Comparison of ENCODE assay signal across 8 mouse cellular contexts in the genomic region with DNA sequence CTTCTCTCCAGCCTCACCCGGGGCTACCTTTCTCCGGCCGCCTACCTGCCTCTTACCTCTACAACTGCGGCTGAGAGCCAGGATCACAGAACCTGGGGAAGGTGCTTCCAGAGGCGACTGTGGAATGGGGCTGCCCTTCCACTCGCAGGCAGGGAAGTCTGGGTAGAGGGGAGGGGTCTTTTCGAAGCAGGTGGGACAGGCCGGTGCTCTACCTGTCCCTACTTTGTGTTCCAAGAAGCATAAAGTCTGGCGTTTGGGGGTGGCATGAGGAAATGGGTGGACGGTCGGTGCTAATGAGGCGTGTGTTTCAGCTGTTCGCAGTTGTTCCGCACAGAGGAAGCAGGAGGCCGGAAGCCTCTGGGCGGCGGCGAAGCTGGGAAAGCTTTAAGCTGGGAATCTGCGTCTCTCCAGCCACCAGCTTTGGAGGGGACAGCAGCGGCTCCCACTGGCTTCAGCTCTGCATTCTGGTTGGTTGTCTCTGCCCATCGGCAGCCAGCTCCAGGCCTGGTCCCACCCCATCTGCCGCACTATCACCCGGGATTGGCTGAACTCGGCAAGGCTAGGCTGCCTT.
DNase-seq lines count a peak whose midpoint lies in the region; ATAC-seq lines count a peak whose summit lies in the region.

No protein-coding gene starts in this region.

- H3K36me3 ChIP-seq in heart, embryonic 11.5 days (ENCODE audit: control insufficient read depth, insufficient read depth, low read length) = no peaks in the 10 kb centered on the region
- no peaks in the 10 kb centered on the region for H3K36me3 ChIP-seq in kidney, embryonic 14.5 days (ENCODE audit: control insufficient read depth, insufficient read depth, low read length)
- no peaks in the 10 kb centered on the region for H3K36me3 ChIP-seq in limb, embryonic 11.5 days (ENCODE audit: control insufficient read depth, insufficient read depth, low read length)
- no peaks in the 10 kb centered on the region for H3K36me3 ChIP-seq in midbrain, embryonic 13.5 days

- 0 out of 2 replicates have a peak overlapping the region, but pooled peaks have one; percentile 29 for H3K27ac ChIP-seq in heart, embryonic 11.5 days (ENCODE audit: low read depth, low read length)
- peak overlapping the region; percentile 69 for H3K27ac ChIP-seq in kidney, embryonic 14.5 days (ENCODE audit: low read depth, low read length)
- H3K27ac ChIP-seq in limb, embryonic 11.5 days (replicated peaks; ENCODE audit: low read depth, low read length) = no peak overlapping the region
- H3K27ac ChIP-seq in midbrain, embryonic 13.5 days = peak overlapping the region; percentile 84

- peak overlapping the region; percentile 77 for H3K9ac ChIP-seq in heart, embryonic 11.5 days (ENCODE audit: low read depth, low read length)
- H3K9ac ChIP-seq in kidney, embryonic 14.5 days (ENCODE audit: low read depth, low read length) = peak overlapping the region; percentile 62
- H3K9ac ChIP-seq in limb, embryonic 11.5 days (ENCODE audit: low read length) = peak overlapping the region; percentile 56
- H3K9ac ChIP-seq in midbrain, embryonic 13.5 days (replicated peaks) = peak overlapping the region; percentile 71

- peak overlapping the region; percentile 53 for H3K4me3 ChIP-seq in heart, embryonic 11.5 days (ENCODE audit: low read depth, low read length)
- peak overlapping the region; percentile 47 for H3K4me3 ChIP-seq in kidney, embryonic 14.5 days (ENCODE audit: low read length)
- H3K4me3 ChIP-seq in limb, embryonic 11.5 days (ENCODE audit: low read depth, low read length) = peak overlapping the region; percentile 38
- H3K4me3 ChIP-seq in midbrain, embryonic 13.5 days (replicated peaks) = peak overlapping the region; percentile 47

- no peaks in the 10 kb centered on the region for H3K9me3 ChIP-seq in heart, embryonic 11.5 days (replicated peaks; ENCODE audit: control insufficient read depth, low read length)
- H3K9me3 ChIP-seq in kidney, embryonic 14.5 days (ENCODE audit: control insufficient read depth, low read length) = no peaks in the 10 kb centered on the region
- no peaks in the 10 kb centered on the region for H3K9me3 ChIP-seq in limb, embryonic 11.5 days (ENCODE audit: control insufficient read depth, low read length)
- H3K9me3 ChIP-seq in midbrain, embryonic 13.5 days = no peaks in the 10 kb centered on the region

- DNase-seq in thymus, postnatal 14 days = peak; percentile 16
- DNase-seq in thymus, postnatal 0 days (ENCODE audit: low spot score) = no peak
- peak; percentile 11 for DNase-seq in fibroblast of lung, adult 2 months (ENCODE audit: low read depth)
- peak; percentile 83 for DNase-seq in limb, embryonic 11.5 days (ENCODE audit: low spot score)
- peak; percentile 22 to 59 for DNase-seq in spleen, postnatal 4 days (ENCODE audit: low spot score in 2 of 2)

- WGBS in heart, embryonic 11.5 days (ENCODE audit: insufficient replicate concordance) = 6% methylated on average over 24 of the region's 24 CpGs
- WGBS in kidney, embryonic 14.5 days = 4% methylated on average over 24 of the region's 24 CpGs
- WGBS in limb, embryonic 11.5 days = 6% methylated on average over 24 of the region's 24 CpGs
- WGBS in midbrain, embryonic 13.5 days = 9% methylated on average over 24 of the region's 24 CpGs

- H3K4me1 ChIP-seq in heart, embryonic 11.5 days (ENCODE audit: control insufficient read depth, insufficient read depth, low read length) = peaks cover 9% of the 10 kb centered on the region; the same call in 1 of the 2 replicates
- H3K4me1 ChIP-seq in kidney, embryonic 14.5 days (ENCODE audit: control insufficient read depth, insufficient read depth, low read length) = peaks cover 7% of the 10 kb centered on the region; the same call in 1 of the 2 replicates
- no peaks in the 10 kb centered on the region for H3K4me1 ChIP-seq in limb, embryonic 11.5 days (ENCODE audit: control insufficient read depth, insufficient read depth, low read length)
- H3K4me1 ChIP-seq in midbrain, embryonic 13.5 days (replicated peaks) = peaks cover 34% of the 10 kb centered on the region

- ATAC-seq in heart, embryonic 11.5 days (replicated peaks; ENCODE audit: insufficient number of reproducible peaks, low FRiP score, low TSS enrichment) = peak; percentile 89
- ATAC-seq in kidney, embryonic 14.5 days (ENCODE audit: low FRiP score, low TSS enrichment) = peak; percentile 97
- ATAC-seq in limb, embryonic 11.5 days (ENCODE audit: insufficient number of reproducible peaks, low FRiP score, low TSS enrichment, low read depth) = peak; percentile 91
- ATAC-seq in midbrain, embryonic 13.5 days = peak; percentile 99

- H3K4me2 ChIP-seq in heart, embryonic 11.5 days = peak overlapping the region; percentile 88
- peak overlapping the region; percentile 75 for H3K4me2 ChIP-seq in kidney, embryonic 14.5 days (replicated peaks; ENCODE audit: low read depth, low read length)
- peak overlapping the region; percentile 56 for H3K4me2 ChIP-seq in limb, embryonic 11.5 days (ENCODE audit: low read depth, severe bottlenecking)
- H3K4me2 ChIP-seq in midbrain, embryonic 13.5 days (replicated peaks) = peak overlapping the region; percentile 73

- H3K27me3 ChIP-seq in heart, embryonic 11.5 days (ENCODE audit: control insufficient read depth, insufficient read depth, low read length) = 0 out of 2 replicates have a peak, but pooled peaks cover 2% of the 10 kb centered on the region
- no peaks in the 10 kb centered on the region for H3K27me3 ChIP-seq in kidney, embryonic 14.5 days (ENCODE audit: control insufficient read depth, insufficient read depth, low read length)
- H3K27me3 ChIP-seq in limb, embryonic 11.5 days (ENCODE audit: control insufficient read depth, insufficient read depth, low read length) = no peaks in the 10 kb centered on the region
- H3K27me3 ChIP-seq in midbrain, embryonic 13.5 days = no peaks in the 10 kb centered on the region
